Mouse (Mus musculus): ENCODE results near the gene Aspg. TPM values are rescaled to one million over a fixed set of nuclear protein-coding genes. Genes with fewer than 3 reads are reported as not detected.

Aspg gene
- polyA plus RNA-seq, 1 experiment from 2014 or later, result 0.66 TPM

GRCm38 (mm10) chr12:112117649-112118048 lies 11.2 kb downstream of the Aspg start:
- no peak overlapping the region for H3K4me2 ChIP-seq (replicated peaks)
- ATAC-seq (ENCODE audit: low FRiP score), result no peak
- peaks cover 7% of the 10 kb centered on the region; the same call in 1 of the 2 replicates for H3K4me1 ChIP-seq
- 87% methylated on average over 7 of the region's 7 CpGs for WGBS
- H3K27ac ChIP-seq, result no peak overlapping the region
- H3K9ac ChIP-seq, result no peak overlapping the region
- H3K36me3 ChIP-seq, result no peaks in the 10 kb centered on the region
- H3K27me3 ChIP-seq, result peaks cover 25% of the 10 kb centered on the region
- no peak overlapping the region for H3K4me3 ChIP-seq
- no peaks in the 10 kb centered on the region for H3K9me3 ChIP-seq (replicated peaks)

GRCm38 (mm10) chr12:112121188-112121587 lies 14.7 kb downstream of the Aspg start:
- WGBS, result 75% methylated on average over 3 of the region's 3 CpGs
- H3K9me3 ChIP-seq (replicated peaks), result no peaks in the 10 kb centered on the region
- no peak overlapping the region for H3K4me2 ChIP-seq (replicated peaks)
- 0 out of 2 replicates have a peak, but pooled peaks cover 3% of the 10 kb centered on the region for H3K4me1 ChIP-seq
- peaks cover 8% of the 10 kb centered on the region for H3K27me3 ChIP-seq
- H3K36me3 ChIP-seq, result no peaks in the 10 kb centered on the region
- no peak overlapping the region for H3K4me3 ChIP-seq
- H3K9ac ChIP-seq, result no peak overlapping the region
- no peak for ATAC-seq (ENCODE audit: low FRiP score)
- H3K27ac ChIP-seq, result no peak overlapping the region

GRCm38 (mm10) chr12:112125903-112126302 lies 19.4 kb downstream of the Aspg start:
- no peaks in the 10 kb centered on the region for H3K9me3 ChIP-seq (replicated peaks)
- H3K27ac ChIP-seq, result no peak overlapping the region
- H3K4me3 ChIP-seq, result no peak overlapping the region
- H3K4me2 ChIP-seq (replicated peaks), result no peak overlapping the region
- peaks cover 17% of the 10 kb centered on the region for H3K4me1 ChIP-seq
- H3K9ac ChIP-seq, result no peak overlapping the region
- WGBS, result 80% methylated on average over 14 of the region's 14 CpGs
- no peak for ATAC-seq (ENCODE audit: low FRiP score)
- no peaks in the 10 kb centered on the region for H3K36me3 ChIP-seq
- H3K27me3 ChIP-seq, result peaks cover 37% of the 10 kb centered on the region

DNA sequence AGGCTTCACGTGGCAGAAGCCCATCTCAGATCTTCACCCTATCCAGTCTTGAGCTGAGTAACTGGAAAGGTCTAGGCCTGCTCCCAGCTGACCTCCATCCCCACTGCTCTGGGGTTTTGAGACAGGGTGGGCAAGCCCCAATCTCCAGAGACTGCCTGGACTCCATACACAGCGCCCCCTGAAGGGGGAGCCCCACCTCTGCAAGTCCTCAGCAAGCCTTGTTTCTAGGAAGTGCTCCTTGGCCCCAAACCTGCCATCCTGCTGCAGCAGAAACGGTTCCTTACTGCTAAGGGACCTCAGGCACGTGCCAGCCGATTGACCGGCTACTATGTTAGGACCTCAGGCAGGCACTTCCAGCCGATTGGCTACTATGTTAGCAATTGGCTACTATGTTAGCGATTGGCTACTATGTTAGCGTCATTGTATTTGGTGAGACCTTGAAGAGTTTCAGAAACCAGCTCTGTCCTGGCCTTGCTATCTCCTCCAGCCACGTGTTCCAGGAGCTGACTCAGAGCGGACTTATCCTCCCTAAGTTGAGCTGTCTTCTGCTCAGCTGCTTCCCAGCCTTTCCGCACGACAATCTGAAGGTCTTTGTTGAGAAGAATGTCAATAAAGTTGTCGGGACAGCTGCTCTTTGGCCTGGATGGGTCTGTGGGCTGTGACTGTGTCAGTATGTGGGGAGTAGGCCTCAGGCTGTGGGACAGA lies 20.6 kb downstream of the Aspg start:
- H3K9ac ChIP-seq, result no peak overlapping the region
- H3K4me3 ChIP-seq, result no peak overlapping the region
- H3K4me1 ChIP-seq, result peaks cover 19% of the 10 kb centered on the region
- no peaks in the 10 kb centered on the region for H3K36me3 ChIP-seq
- H3K9me3 ChIP-seq (replicated peaks), result no peaks in the 10 kb centered on the region
- WGBS, result 61% methylated on average over 14 of the region's 14 CpGs
- peaks cover 48% of the 10 kb centered on the region for H3K27me3 ChIP-seq
- no peak for ATAC-seq (ENCODE audit: low FRiP score)
- H3K4me2 ChIP-seq (replicated peaks), result no peak overlapping the region
- no peak overlapping the region for H3K27ac ChIP-seq

- ATAC-seq (ENCODE audit: low FRiP score), result no peak
- Histone ChIP-seq H3K9ac (no peak overlapping the region), H3K4me3 (no peak overlapping the region), H3K27me3 (peaks cover 63% of the 10 kb centered on the region), H3K27ac (no peak overlapping the region), H3K4me2 (replicated peaks) (no peak overlapping the region), H3K9me3 (replicated peaks) (no peaks in the 10 kb centered on the region), H3K36me3 (no peaks in the 10 kb centered on the region), H3K4me1 (peaks cover 19% of the 10 kb centered on the region)
- WGBS, result 78% methylated on average over 4 of the region's 4 CpGs
These were observed 22.0 kb downstream of the Aspg start for GRCm38 (mm10) chr12:112128526-112128925.

GRCm38 (mm10) chr12:112129300-112129856 lies 22.9 kb downstream of the Aspg start:
- Histone ChIP-seq H3K27me3 (peaks cover 64% of the 10 kb centered on the region), H3K4me3 (no peak overlapping the region), H3K9me3 (replicated peaks) (no peaks in the 10 kb centered on the region), H3K36me3 (no peaks in the 10 kb centered on the region), H3K4me1 (peaks cover 19% of the 10 kb centered on the region), H3K4me2 (replicated peaks) (no peak overlapping the region), H3K27ac (no peak overlapping the region), H3K9ac (no peak overlapping the region)
- no peak for ATAC-seq (ENCODE audit: low FRiP score)
- WGBS, result 60% methylated on average over 6 of the region's 6 CpGs

DNA sequence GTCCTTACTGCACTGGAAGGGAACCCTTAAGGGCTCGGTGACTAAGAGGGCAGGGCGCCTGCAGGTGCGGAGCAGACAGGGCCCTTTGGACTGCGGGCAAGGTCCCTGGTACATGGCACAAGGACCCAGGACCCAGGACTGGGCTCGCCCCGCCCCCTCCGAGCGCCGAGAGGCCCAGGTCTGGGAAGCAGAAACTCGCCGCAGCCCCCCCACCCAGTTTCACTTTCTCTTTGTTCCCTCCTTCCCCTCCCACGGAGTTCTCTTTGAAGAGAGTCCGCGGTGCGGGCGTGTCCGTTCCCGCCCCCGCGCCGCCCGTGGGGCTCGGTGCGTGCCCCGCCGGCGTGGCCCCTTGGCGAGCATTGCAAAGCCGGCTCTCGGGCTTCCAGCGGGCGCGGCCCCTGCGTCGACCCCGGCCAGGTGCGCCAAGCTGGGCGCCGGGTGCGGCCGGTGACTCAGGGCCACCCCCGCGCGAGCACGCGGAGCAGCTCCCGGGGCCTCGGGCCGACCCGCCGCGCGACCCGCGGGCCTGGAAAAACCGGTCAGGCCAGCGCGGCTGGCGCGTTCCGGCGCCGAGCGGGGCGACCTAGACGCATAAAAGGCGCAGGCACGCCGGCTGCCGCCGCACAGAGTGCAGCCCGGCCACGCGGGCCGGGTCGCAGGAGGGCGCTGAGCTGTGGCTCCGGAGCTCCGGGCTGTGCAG lies 23.8 kb downstream of the Aspg start:
- Histone ChIP-seq H3K4me3 (peak overlapping the region; percentile 70), H3K27ac (no peak overlapping the region)
- WGBS, result under 1% methylated on average over 78 of the region's 79 CpGs

DNA sequence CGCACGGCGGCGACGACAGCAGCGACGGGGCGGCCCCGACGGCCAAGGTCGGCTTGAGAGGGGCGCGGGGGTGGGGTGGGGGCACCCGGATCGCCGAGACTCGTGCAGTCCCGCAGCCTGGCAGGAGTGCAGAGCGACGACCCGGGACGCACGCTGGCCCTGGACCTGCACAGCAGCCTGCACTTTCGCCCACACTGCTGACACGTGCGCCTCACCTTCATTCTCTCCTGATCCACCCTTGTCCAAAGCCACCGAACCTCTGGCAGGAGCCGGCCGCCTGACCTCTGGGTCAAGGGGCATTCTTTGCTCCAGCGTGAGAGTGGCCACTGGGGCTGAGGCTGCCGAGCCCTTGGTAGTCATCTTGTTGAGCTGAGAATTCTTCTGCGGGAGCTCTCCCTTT lies 24.5 kb downstream of the Aspg start:
- Histone ChIP-seq H3K27ac (no peak overlapping the region), H3K27me3 (peaks cover 68% of the 10 kb centered on the region), H3K9me3 (replicated peaks) (no peaks in the 10 kb centered on the region), H3K4me1 (peaks cover 19% of the 10 kb centered on the region), H3K4me2 (replicated peaks) (peak overlapping the region; percentile 98), H3K4me3 (peak overlapping the region; percentile 70), H3K9ac (no peak overlapping the region), H3K36me3 (no peaks in the 10 kb centered on the region)
- peak; percentile 23; the same call in 1 of the 2 replicates for ATAC-seq (ENCODE audit: low FRiP score)
- 13% methylated on average over 32 of the region's 32 CpGs for WGBS

More for the DNA sequence above, 23.8 kb downstream of the Aspg start:
- peak; percentile 75 for ATAC-seq (ENCODE audit: low FRiP score)
- H3K36me3 ChIP-seq, result no peaks in the 10 kb centered on the region
- peak overlapping the region; percentile 75 for H3K9ac ChIP-seq
- peaks cover 64% of the 10 kb centered on the region for H3K27me3 ChIP-seq
- H3K4me2 ChIP-seq (replicated peaks), result peak overlapping the region; percentile 98
- peaks cover 19% of the 10 kb centered on the region for H3K4me1 ChIP-seq
- no peaks in the 10 kb centered on the region for H3K9me3 ChIP-seq (replicated peaks)

- Histone ChIP-seq H3K4me2 (replicated peaks) (no peak overlapping the region), H3K9ac (no peak overlapping the region), H3K27ac (no peak overlapping the region), H3K36me3 (no peaks in the 10 kb centered on the region), H3K9me3 (replicated peaks) (no peaks in the 10 kb centered on the region), H3K27me3 (peaks cover 55% of the 10 kb centered on the region), H3K4me3 (no peak overlapping the region), H3K4me1 (peaks cover 28% of the 10 kb centered on the region)
- no peak for ATAC-seq (ENCODE audit: low FRiP score)
- WGBS, result 4% methylated on average over 5 of the region's 5 CpGs
These were observed 33.8 kb downstream of the Aspg start for GRCm38 (mm10) chr12:112140231-112140630.

GRCm38 (mm10) chr12:112140745-112141144 lies 34.3 kb downstream of the Aspg start:
- WGBS, result 57% methylated on average over 7 of the region's 7 CpGs
- Histone ChIP-seq H3K4me1 (peaks cover 33% of the 10 kb centered on the region), H3K9ac (no peak overlapping the region), H3K36me3 (no peaks in the 10 kb centered on the region), H3K27me3 (peaks cover 51% of the 10 kb centered on the region), H3K9me3 (replicated peaks) (no peaks in the 10 kb centered on the region), H3K4me3 (no peak overlapping the region), H3K4me2 (replicated peaks) (no peak overlapping the region), H3K27ac (no peak overlapping the region)
- no peak for ATAC-seq (ENCODE audit: low FRiP score)

DNA sequence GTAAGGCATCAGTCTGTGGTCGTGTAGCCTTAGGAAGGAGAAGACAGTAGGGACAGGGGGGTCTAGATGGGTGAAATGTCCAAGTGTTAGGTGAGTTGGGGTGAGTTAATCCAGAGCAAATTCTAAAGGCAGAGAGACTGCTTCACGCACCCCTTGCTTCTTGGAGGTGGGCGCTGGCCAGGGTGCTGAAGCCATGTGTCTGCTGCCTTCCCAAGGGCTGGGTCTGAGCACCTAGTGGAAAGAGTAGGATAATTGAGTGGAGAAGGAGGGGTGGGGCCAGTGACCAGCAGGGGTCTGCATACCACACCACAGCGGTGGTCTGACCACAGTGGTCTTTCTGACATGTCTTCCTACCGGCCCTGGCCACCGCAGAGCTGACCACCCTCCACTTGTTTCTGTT lies 34.8 kb downstream of the Aspg start:
- 6% methylated on average over 6 of the region's 6 CpGs for WGBS
- H3K27ac ChIP-seq, result no peak overlapping the region
- no peaks in the 10 kb centered on the region for H3K36me3 ChIP-seq
- no peaks in the 10 kb centered on the region for H3K9me3 ChIP-seq (replicated peaks)
- peaks cover 38% of the 10 kb centered on the region for H3K4me1 ChIP-seq
- no peak for ATAC-seq (ENCODE audit: low FRiP score)
- H3K27me3 ChIP-seq, result peaks cover 55% of the 10 kb centered on the region
- no peak overlapping the region for H3K9ac ChIP-seq
- no peak overlapping the region for H3K4me3 ChIP-seq
- no peak overlapping the region for H3K4me2 ChIP-seq (replicated peaks)

DNA sequence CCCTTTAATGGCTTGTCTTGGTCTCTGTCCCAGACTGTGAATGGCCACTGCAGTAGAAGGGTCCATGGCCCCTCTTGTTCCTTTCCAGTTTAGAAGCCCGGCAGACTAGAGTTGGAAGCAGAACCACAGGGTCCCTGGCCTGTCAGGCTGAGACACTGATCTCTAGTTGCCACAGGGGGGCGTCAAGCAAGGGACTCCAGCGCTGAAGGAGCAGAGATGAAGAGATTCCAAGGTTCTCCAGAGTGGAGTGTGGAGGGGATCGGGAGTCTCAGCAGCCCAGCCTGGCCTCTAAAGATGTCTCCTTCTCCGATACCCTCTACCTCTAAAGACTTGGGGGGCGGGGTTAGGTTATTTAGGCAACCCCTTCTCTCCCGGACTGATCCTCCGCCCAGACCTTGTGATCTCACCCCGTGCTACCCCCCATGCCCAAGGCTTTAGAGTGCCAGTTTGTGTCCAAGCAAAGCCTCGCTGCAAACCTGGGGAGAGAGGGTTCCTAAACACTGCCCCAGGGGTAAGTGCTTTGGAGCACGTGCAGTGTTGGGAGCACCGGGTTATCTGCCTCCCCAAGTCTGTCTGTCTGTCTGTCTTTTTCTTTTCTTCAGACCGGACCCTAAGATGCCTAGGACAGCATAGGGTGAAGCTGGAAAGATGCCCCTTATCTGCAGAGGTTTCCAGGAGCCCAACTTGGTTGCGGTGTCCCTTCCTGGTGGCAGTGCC lies 36.8 kb downstream of the Aspg start:
- H3K4me3 ChIP-seq, result peak overlapping the region; percentile 56
- H3K9ac ChIP-seq, result peak overlapping the region; percentile 70
- peaks cover 57% of the 10 kb centered on the region for H3K4me1 ChIP-seq
- no peak overlapping the region for H3K27ac ChIP-seq
- WGBS, result 4% methylated on average over 14 of the region's 14 CpGs
- peaks cover 68% of the 10 kb centered on the region for H3K27me3 ChIP-seq
- ATAC-seq (ENCODE audit: low FRiP score), result no peak
- H3K9me3 ChIP-seq (replicated peaks), result no peaks in the 10 kb centered on the region
- peak overlapping the region; percentile 95 for H3K4me2 ChIP-seq (replicated peaks)
- H3K36me3 ChIP-seq, result no peaks in the 10 kb centered on the region

All from hindbrain, embryonic 12.5 days (tissue).